Mouse (Mus musculus) thymus, postnatal 36 days (tissue): ENCODE data around the gene Fndc3b.
A peak's percentile ranks its signal among the peaks of the same experiment; 100 is the strongest.

Experiments used
- DNase-seq, 2 experiments: peaks; one replicate each; pipeline ENCODE4 v3.0.0; 2022; ENCODE audit warnings: mixed read lengths in 2 of 2

The Fndc3b gene

DNA sequence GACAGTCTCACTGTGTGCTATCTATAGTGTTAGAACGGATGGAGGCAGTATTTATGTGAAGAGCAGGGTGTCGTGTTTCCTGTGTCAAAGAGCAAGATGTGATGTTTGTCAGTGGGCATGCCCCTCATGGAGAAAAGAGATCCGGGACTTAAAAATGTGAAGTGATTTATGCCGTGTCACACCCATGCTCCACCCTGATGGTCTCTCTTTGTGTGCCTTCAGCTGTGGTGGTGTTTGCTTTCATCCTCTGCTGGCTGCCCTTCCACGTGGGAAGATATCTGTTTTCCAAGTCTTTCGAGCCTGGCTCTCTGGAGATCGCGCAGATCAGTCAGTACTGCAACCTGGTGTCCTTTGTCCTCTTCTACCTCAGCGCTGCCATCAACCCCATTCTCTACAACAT lies 336.7 kb downstream of the Fndc3b start:
- no peak for DNase-seq

DNA sequence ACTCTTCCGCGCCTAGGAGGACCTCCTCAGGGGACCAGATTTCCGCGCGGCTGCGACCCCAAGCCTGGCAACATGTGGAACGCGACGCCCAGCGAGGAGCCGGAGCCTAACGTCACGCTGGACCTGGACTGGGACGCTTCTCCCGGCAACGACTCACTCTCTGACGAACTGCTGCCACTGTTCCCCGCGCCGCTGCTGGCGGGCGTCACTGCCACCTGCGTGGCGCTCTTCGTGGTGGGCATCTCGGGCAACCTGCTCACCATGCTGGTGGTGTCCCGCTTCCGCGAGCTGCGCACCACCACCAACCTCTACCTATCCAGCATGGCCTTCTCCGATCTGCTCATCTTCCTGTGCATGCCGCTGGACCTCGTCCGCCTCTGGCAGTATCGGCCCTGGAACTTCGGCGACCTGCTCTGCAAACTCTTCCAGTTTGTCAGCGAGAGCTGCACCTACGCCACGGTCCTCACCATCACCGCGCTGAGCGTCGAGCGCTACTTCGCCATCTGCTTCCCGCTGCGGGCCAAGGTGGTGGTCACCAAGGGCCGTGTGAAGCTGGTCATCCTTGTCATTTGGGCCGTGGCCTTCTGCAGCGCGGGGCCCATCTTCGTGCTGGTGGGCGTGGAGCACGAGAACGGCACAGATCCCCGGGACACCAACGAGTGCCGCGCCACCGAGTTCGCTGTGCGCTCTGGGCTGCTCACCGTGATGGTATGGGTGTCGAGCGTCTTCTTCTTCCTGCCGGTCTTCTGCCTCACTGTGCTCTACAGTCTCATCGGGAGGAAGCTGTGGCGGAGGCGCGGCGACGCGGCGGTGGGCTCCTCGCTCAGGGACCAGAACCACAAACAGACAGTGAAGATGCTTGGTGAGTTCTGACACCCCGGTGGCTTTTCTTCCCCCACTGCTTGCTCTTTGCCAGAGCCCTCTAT lies 339.1 kb downstream of the Fndc3b start:
- DNase-seq = peak in 1 of 2 experiments; percentile 9

DNA sequence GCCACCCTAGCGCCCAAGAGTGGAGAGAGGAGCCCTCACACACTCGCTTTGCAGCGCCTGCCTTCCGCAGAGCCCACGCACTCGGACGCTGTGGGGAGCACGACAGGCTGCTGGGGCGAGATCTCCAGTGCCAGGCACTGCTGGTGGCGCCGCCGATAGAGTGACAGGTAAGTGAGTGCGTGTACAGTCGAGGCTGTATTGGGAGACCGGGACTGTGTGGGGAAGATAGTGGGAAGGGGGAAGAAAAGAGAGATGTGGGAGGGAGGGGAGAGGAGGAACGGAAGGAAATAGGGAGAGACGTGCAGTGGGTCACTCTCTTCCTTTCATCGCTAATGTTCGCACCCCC lies 339.9 kb downstream of the Fndc3b start, which contains the start of gene Ghsr:
Gene Ghsr, plus strand, starts transcription at position 76 of the 346 bp plus-strand sequence.
- DNase-seq = no peak

DNA sequence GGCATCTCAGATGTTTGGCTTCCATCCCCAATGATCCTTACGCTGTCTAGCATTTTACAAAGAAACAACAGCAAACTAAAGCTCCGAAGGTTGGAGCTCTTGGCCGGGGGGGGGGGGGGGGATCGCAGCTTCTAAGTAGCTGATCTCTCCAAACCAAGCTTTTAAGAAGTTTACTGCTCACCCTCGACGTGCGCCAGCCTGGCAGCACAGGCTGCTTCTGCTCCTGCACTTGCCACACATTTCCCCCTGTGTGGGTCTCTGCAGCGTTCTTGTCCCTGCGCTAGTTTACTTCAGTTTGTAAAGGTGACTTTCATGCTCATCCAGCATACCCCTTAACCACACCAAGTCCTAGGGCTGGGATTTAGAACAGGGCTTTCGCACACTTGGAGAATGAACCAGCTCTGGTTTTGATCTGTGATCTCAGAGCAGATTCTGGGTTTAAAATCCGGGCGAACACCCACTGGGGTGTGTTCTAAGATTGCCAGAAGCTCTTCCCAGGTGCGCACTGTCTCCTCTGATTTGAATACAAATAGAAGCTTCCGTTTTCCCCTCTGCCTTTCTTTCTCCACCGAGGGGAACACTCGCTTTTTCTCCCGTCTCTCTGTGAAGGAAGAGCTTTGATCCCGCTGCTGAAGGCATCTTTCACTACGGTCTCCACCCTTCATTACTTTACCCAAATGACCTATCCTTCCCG lies 340.4 kb downstream of the Fndc3b start:
- DNase-seq = no peak

DNA sequence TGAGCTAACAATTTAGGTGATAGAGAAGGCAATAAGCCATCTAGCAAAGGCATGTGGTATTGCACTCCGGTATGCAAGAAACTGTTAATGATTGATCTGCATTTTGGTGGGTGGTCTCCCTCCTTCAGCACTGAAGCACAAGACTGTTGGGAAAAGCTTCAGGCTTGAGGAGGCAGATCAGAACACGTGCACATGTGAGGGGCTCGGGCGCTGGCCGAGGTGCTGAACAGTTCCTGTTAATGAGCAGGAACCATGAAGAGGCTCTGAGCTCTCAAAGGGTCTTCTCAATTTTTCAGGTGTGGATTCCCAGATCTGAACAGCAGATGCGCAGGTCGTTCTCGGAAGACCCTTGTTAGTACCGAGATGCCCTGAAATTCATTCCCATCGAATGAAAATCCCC lies 341.0 kb downstream of the Fndc3b start:
- peak; percentile 19 to 25 for DNase-seq
